Mouse (Mus musculus): Measurements from ENCODE around the gene Aldh18a1. TPM values are rescaled to one million over a fixed set of nuclear protein-coding genes. Genes with fewer than 3 reads are reported as not detected.
"Not testable (repeated sequence)": the region's sequence is repeated elsewhere in the genome, so short reads cannot be mapped to it uniquely, and the experiment has no call there.

Gene Aldh18a1
- polyA plus RNA-seq, 1 experiment from 2014 or later = 82.3 TPM

GRCm38 (mm10) chr19:40611830-40612506, 23.7 kb upstream of the Aldh18a1 start, which contains the start of the genes Tctn3 and Entpd1:
Gene Tctn3, minus strand, starts transcription at chr19:40612233.
Gene Entpd1, plus strand, starts transcription at chr19:40612366.
- Histone ChIP-seq H3K27me3 (no peaks in the 10 kb centered on the region), H3K9me3 (replicated peaks) (no peaks in the 10 kb centered on the region), H3K36me3 (peaks cover 22% of the 10 kb centered on the region), H3K4me2 (replicated peaks) (peak within 1 kb of the TSS; percentile 59), H3K4me3 (peak within 1 kb of the TSS; percentile 82), H3K4me1 (peaks cover 8% of the 10 kb centered on the region), H3K9ac (peak within 1 kb of the TSS; percentile 78), H3K27ac (no peak within 1 kb of the TSS)
- ATAC-seq (ENCODE audit: low FRiP score) = peak; percentile 100
- WGBS = under 1% methylated on average over 45 of the region's 45 CpGs

DNA sequence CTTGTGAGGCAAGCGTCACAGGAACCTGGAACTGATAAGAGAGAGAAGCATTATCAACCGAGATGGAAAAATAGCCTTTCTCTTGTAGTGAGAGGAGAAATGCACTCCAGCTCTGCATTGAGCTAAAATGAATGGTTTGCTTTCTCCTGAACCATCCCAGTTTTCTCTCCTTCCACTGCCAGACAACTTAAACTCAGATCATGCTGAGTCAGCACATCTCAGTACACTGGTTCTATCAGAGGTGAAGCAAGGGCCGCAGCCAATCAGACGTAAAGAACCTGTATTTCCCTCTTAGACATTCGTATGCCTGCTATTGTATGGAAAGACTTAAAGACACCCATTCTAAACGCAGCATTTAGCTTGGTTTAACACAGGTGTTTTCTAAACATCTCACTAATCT, 19.4 kb upstream of the Aldh18a1 start:
- Histone ChIP-seq H3K4me3 (no peak overlapping the region), H3K27ac (no peak overlapping the region), H3K9ac (no peak overlapping the region), H3K36me3 (peaks cover 42% of the 10 kb centered on the region), H3K4me1 (peaks cover 8% of the 10 kb centered on the region), H3K4me2 (replicated peaks) (no peak overlapping the region), H3K27me3 (no peaks in the 10 kb centered on the region), H3K9me3 (replicated peaks) (no peaks in the 10 kb centered on the region)
- WGBS = 92% methylated on average over 6 of the region's 6 CpGs
- ATAC-seq (ENCODE audit: low FRiP score) = no peak

DNA sequence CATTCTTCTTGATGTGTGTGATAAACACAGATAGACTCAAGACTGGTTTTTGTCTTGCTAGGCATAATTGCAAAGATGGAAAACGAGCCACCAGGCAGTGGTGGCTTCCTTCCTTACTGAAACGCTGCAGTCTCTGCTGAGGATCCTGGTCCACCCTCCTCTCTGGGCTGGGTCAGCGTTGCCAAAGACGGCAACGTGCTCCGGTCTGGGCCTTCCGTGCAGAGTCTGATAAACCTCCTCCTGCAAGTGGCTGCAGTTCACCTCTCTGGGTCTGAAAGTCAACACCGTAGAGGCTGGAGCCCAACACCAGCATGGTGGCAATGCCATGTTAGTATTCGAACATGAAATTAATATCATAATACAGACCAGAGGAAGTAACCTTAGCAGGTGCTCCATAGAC, 16.9 kb upstream of the Aldh18a1 start:
- Histone ChIP-seq H3K9ac (no peak overlapping the region), H3K4me3 (no peak overlapping the region), H3K4me2 (replicated peaks) (no peak overlapping the region), H3K4me1 (no peaks in the 10 kb centered on the region), H3K27ac (no peak overlapping the region), H3K27me3 (no peaks in the 10 kb centered on the region), H3K9me3 (replicated peaks) (no peaks in the 10 kb centered on the region), H3K36me3 (peaks cover 44% of the 10 kb centered on the region)
- WGBS = 93% methylated on average over 9 of the region's 9 CpGs
- ATAC-seq (ENCODE audit: low FRiP score) = no peak

DNA sequence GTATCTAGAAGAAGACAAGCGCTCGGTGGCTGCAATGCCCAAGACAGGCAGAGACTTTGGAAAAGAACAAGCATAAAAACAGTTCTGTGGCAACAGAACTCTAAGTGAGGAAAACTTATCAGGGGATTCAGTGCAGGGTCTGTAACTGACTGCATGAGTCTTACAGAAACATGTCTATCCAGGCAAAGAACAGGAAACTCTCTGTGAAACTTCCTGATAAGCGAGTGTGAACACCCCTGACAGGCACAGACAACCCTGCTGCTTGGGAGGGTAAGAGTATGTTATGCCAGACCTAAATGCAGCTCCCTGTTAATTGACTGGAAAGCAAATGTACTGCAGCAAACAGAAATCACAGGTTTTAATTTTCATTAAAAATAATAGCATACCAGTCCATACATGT, 13.6 kb upstream of the Aldh18a1 start:
- H3K4me2 ChIP-seq (replicated peaks) = no peak overlapping the region
- ATAC-seq (ENCODE audit: low FRiP score) = no peak
- no peaks in the 10 kb centered on the region for H3K27me3 ChIP-seq
- H3K4me3 ChIP-seq = no peak overlapping the region
- H3K9me3 ChIP-seq (replicated peaks) = no peaks in the 10 kb centered on the region
- H3K27ac ChIP-seq = no peak overlapping the region
- WGBS = 91% methylated on average over 3 of the region's 3 CpGs
- H3K9ac ChIP-seq = no peak overlapping the region
- H3K4me1 ChIP-seq = no peaks in the 10 kb centered on the region
- H3K36me3 ChIP-seq = peaks cover 28% of the 10 kb centered on the region

DNA sequence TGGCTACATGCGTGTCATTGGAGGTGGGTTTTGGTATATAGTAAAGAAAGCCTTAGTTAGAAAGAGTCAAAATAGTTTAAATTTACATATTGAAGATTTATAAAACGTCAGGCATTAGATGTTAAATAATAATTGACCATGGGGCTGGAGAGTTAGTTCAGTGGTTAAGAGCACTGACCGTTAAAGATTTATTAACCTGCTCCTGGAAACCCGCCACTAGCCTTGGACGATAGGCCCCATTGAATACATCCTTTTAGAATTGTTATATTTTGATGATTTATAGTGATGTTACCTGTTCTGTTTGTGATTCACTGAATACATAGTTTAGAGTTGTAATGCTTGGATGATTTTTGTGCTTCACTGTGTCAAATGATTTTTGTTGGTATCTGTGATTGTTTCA, 12.6 kb upstream of the Aldh18a1 start:
- not testable (repeated sequence) for ATAC-seq (ENCODE audit: low FRiP score)

DNA sequence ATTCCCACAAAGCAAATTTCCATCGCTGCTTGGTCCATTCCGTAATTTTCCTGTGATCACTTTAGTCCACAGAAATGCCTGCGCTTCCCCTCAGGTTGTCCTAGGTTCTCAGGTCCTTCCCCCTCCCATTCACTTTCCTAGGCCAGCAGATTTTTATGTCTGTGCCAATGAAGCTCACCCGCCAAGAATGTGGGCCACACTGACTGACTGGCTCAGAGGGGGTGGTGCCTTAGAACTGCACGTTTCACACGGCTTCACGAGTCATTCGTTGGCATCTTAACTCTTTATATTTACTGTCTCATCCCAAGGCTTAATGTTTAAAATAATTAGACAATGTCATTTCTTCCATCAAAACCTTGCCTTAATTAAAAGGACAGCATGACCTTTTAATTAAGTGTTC, 7.6 kb upstream of the Aldh18a1 start:
- 89% methylated on average over 8 of the region's 8 CpGs for WGBS
- ATAC-seq (ENCODE audit: low FRiP score) = no peak
- Histone ChIP-seq H3K4me3 (no peak overlapping the region), H3K9me3 (replicated peaks) (no peaks in the 10 kb centered on the region), H3K36me3 (peaks cover 34% of the 10 kb centered on the region), H3K27me3 (no peaks in the 10 kb centered on the region), H3K4me1 (no peaks in the 10 kb centered on the region), H3K9ac (no peak overlapping the region), H3K27ac (no peak overlapping the region), H3K4me2 (replicated peaks) (no peak overlapping the region)

More for the DNA sequence above, 12.6 kb upstream of the Aldh18a1 start:
- H3K4me2 ChIP-seq (replicated peaks); H3K4me3 ChIP-seq; H3K9ac ChIP-seq; H3K4me1 ChIP-seq; H3K9me3 ChIP-seq (replicated peaks); H3K27me3 ChIP-seq; H3K27ac ChIP-seq: not testable (repeated sequence)
- WGBS = 93% methylated on average over 5 of the region's 5 CpGs
- peaks cover 26% of the 10 kb centered on the region for H3K36me3 ChIP-seq

GRCm38 (mm10) chr19:40595231-40595630, 7.0 kb upstream of the Aldh18a1 start:
- Histone ChIP-seq H3K27me3 (no peaks in the 10 kb centered on the region), H3K9ac (no peak overlapping the region), H3K36me3 (peaks cover 34% of the 10 kb centered on the region), H3K4me2 (replicated peaks) (no peak overlapping the region), H3K4me3 (no peak overlapping the region), H3K4me1 (no peaks in the 10 kb centered on the region), H3K27ac (no peak overlapping the region), H3K9me3 (replicated peaks) (no peaks in the 10 kb centered on the region)
- 90% methylated on average over 3 of the region's 3 CpGs for WGBS
- no peak for ATAC-seq (ENCODE audit: low FRiP score)

DNA sequence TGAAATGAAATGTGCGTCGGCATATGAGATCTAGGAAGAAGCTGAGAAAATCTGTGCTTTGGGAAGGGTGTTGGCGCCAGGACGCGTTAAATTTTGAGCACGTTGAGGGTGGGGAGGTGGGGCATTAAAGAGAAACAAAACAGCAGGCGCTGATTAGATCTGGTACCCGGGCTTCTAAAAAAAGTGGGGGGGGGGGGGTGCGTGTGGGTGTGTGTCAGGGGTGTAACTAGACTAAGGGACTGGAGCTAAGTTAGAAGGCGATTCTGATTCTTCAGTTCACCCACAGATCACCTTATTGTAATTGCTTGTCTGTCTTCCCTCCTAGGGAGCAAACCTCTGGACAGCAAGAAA, 1.2 kb upstream of the Aldh18a1 start:
- H3K9ac ChIP-seq = peak overlapping the region; percentile 50
- peaks cover 17% of the 10 kb centered on the region for H3K4me1 ChIP-seq
- H3K4me2 ChIP-seq (replicated peaks) = peak overlapping the region; percentile 69
- under 1% methylated on average over 10 of the region's 10 CpGs for WGBS
- H3K4me3 ChIP-seq = peak overlapping the region; percentile 82
- H3K36me3 ChIP-seq = peaks cover 19% of the 10 kb centered on the region
- peak overlapping the region; percentile 77 for H3K27ac ChIP-seq
- no peaks in the 10 kb centered on the region for H3K9me3 ChIP-seq (replicated peaks)
- no peaks in the 10 kb centered on the region for H3K27me3 ChIP-seq
- ATAC-seq (ENCODE audit: low FRiP score) = no peak

DNA sequence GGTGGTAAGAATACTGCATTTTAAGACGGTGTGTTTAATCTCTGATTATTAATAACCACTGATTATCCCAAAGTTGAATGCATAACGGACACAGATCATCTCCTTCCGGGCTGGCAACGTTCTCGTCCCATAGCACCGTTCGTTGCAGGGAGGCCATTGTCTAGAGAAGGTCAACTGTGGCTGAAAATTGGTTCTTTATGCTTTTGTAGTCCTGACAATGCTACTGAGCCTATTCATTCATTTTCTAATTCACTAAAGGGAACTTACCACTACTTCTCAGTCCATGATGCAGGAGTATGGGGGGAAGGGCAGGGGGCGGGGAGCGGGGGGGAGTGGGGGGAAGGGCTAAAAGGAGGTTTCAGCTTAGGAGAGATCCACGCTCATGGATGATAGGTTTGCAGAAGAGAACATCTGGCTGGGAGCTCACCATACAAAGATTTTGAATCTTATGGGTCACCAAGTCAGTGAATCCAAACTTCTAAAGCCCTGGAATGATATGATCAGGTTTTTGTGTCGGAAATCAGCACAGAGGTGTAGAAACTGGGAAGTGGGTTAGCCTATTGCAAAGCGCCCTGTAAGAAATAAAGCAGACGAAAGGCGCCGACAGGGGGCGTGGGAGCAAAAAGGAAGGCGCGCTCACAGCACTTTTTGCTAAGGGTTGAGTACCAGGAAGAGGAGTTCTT, 725 bp upstream of the Aldh18a1 start:
- H3K4me1 ChIP-seq = peaks cover 17% of the 10 kb centered on the region
- H3K4me2 ChIP-seq (replicated peaks) = peak overlapping the region; percentile 69
- under 1% methylated on average over 18 of the region's 18 CpGs for WGBS
- ATAC-seq (ENCODE audit: low FRiP score) = peak; percentile 77
- H3K4me3 ChIP-seq = peak overlapping the region; percentile 82
- H3K27ac ChIP-seq = peak overlapping the region; percentile 77
- peak overlapping the region; percentile 50 for H3K9ac ChIP-seq
- no peaks in the 10 kb centered on the region for H3K9me3 ChIP-seq (replicated peaks)
- H3K27me3 ChIP-seq = no peaks in the 10 kb centered on the region
- H3K36me3 ChIP-seq = peaks cover 17% of the 10 kb centered on the region

DNA sequence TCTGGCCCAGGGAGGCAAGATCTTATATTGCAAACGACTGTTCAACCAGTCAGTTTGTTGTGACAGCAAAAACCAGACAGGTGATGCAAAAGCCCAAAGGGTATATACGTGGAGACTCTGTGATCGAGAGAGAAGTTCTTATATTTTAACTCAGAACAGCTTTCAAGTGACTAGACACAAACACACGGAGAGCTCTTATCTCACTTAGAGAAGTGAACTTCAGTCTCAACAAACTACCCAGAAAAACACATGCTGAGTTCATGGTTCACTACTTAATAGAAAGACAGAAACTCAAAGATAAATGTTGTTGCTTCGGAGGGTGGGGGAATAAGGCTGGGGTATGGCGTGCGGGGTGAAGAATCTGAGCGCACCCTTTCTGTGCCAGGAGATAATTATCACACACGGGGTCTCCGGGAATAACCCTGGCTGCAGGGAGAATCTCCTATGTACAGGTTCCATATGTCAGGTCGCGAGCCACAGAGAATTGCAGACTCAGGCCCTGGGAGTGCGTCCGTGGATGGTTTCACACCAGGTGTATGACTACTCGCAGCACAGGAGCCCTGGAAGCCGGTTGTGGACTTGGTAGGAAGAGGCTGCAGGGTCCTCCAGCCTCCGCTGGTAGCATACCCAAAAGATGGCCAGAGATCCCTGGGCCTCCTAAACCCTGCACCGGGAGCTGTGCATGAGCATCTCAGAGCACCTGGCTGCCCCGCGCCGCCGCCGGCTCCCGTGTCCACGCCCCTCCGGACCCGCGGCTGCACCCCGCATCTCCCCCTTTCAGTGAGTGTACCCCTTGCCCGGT, 571 bp downstream of the Aldh18a1 start:
- peak overlapping the region; percentile 46 for H3K27ac ChIP-seq
- peaks cover 23% of the 10 kb centered on the region; the same call in 1 of the 2 replicates for H3K36me3 ChIP-seq
- H3K9ac ChIP-seq = peak overlapping the region; percentile 80
- H3K4me2 ChIP-seq (replicated peaks) = peak overlapping the region; percentile 69
- H3K9me3 ChIP-seq (replicated peaks) = no peaks in the 10 kb centered on the region
- no peaks in the 10 kb centered on the region for H3K27me3 ChIP-seq
- ATAC-seq (ENCODE audit: low FRiP score) = peak; percentile 65
- H3K4me1 ChIP-seq = peaks cover 17% of the 10 kb centered on the region
- H3K4me3 ChIP-seq = peak overlapping the region; percentile 82
- WGBS = 6% methylated on average over 29 of the region's 30 CpGs

- Histone ChIP-seq H3K4me2 (replicated peaks) (peak overlapping the region; percentile 69), H3K9ac (peak overlapping the region; percentile 80; the same call in 1 of the 2 replicates), H3K4me3 (peak overlapping the region; percentile 82), H3K9me3 (replicated peaks) (no peaks in the 10 kb centered on the region), H3K27ac (no peak overlapping the region), H3K4me1 (peaks cover 17% of the 10 kb centered on the region), H3K27me3 (no peaks in the 10 kb centered on the region), H3K36me3 (peaks cover 31% of the 10 kb centered on the region)
- 56% methylated on average over 7 of the region's 7 CpGs for WGBS
- ATAC-seq (ENCODE audit: low FRiP score) = no peak
Measured at GRCm38 (mm10) chr19:40586908-40587307, 1.4 kb downstream of the Aldh18a1 start.

- Histone ChIP-seq H3K4me1 (peaks cover 7% of the 10 kb centered on the region; the same call in 1 of the 2 replicates), H3K9ac (no peak overlapping the region), H3K27me3 (no peaks in the 10 kb centered on the region), H3K9me3 (replicated peaks) (no peaks in the 10 kb centered on the region), H3K27ac (no peak overlapping the region), H3K36me3 (peaks cover 77% of the 10 kb centered on the region), H3K4me3 (no peak overlapping the region), H3K4me2 (replicated peaks) (no peak overlapping the region)
- 92% methylated on average over 5 of the region's 5 CpGs for WGBS
- ATAC-seq (ENCODE audit: low FRiP score) = no peak
Measured at GRCm38 (mm10) chr19:40581662-40582061, 6.6 kb downstream of the Aldh18a1 start.
